ENCODE assay signal across 20 mouse cellular contexts in genomic region chr8:108086913-108087312, GRCm38 (mm10).
DNase-seq lines count a peak whose midpoint lies in the region; ATAC-seq and TF ChIP-seq lines count a peak whose summit lies in the region.
"Had no signal": no experiment of that assay in that cellular context is flagged by ENCODE, and none has a peak within 500 bp of the region (broad histone marks: within the 10 kb centered on the region; RNA-seq: fewer than 3 reads in every experiment).

No protein-coding gene starts in this region.

- H3K27me3 ChIP-seq in kidney, postnatal 0 days (ENCODE audit: insufficient read depth, low read length) = no peaks in the 10 kb centered on the region
- peaks cover 7% of the 10 kb centered on the region; the same call in 1 of the 2 replicates for H3K27me3 ChIP-seq in kidney, embryonic 15.5 days

- no peaks in the 10 kb centered on the region for H3K4me1 ChIP-seq in kidney, postnatal 0 days (replicated peaks; ENCODE audit: insufficient read depth, low read length)
- no peaks in the 10 kb centered on the region for H3K4me1 ChIP-seq in kidney, embryonic 15.5 days
- H3K4me1 ChIP-seq: heart, embryonic 10.5 days; limb, embryonic 10.5 days had no signal

- H3K9me3 ChIP-seq in kidney, postnatal 0 days (replicated peaks; ENCODE audit: low read length) = no peaks in the 10 kb centered on the region
- no peaks in the 10 kb centered on the region for H3K9me3 ChIP-seq in kidney, embryonic 15.5 days (replicated peaks)
- H3K9me3 ChIP-seq: forebrain, embryonic 10.5 days; heart, embryonic 10.5 days; limb, embryonic 10.5 days had no signal

- H3K4me3 ChIP-seq in kidney, postnatal 0 days (replicated peaks; ENCODE audit: low read depth, low read length) = no peak overlapping the region
- H3K4me3 ChIP-seq in kidney, embryonic 15.5 days (replicated peaks) = no peak overlapping the region
- H3K4me3 ChIP-seq: forebrain, embryonic 10.5 days; heart, embryonic 10.5 days; limb, embryonic 10.5 days had no signal

- H3K36me3 ChIP-seq in kidney, postnatal 0 days (ENCODE audit: insufficient read depth, low read length) = no peaks in the 10 kb centered on the region
- H3K36me3 ChIP-seq in kidney, embryonic 15.5 days = no peaks in the 10 kb centered on the region
- H3K36me3 ChIP-seq: forebrain, embryonic 10.5 days; heart, embryonic 10.5 days; limb, embryonic 10.5 days had no signal

- ATAC-seq in kidney, postnatal 0 days (replicated peaks; ENCODE audit: low FRiP score, low read depth) = no peak
- no peak for ATAC-seq in kidney, embryonic 15.5 days (replicated peaks; ENCODE audit: low FRiP score)
- ATAC-seq: hindbrain, embryonic 16.5 days; intestine, embryonic 16.5 days; midbrain, embryonic 16.5 days had no signal

- H3K4me2 ChIP-seq in kidney, postnatal 0 days (ENCODE audit: low read length) = no peak overlapping the region
- no peak overlapping the region for H3K4me2 ChIP-seq in kidney, embryonic 15.5 days

- peak; percentile 51 to 67 for DNase-seq in adrenal gland, adult (ENCODE audit: inconsistent age in 2 of 2, low spot score in 1 of 2)
- DNase-seq in adrenal gland, adult 18-20 months (ENCODE audit: low spot score in 2 of 2) = no peak
- DNase-seq in kidney, postnatal 0 days (ENCODE audit: low spot score) = no peak
- peak; percentile 3 for DNase-seq in lung, postnatal 36 days
- DNase-seq in lung, postnatal 4 days = no peak
- no peak for DNase-seq in brain, embryonic 14.5 days (ENCODE audit: low read depth)
- DNase-seq in testis, postnatal 10 days (ENCODE audit: low spot score) = no peak
- DNase-seq: cerebellum, adult 18-20 months; cerebellum, postnatal 14 days; kidney, postnatal 4 days; layer of hippocampus, adult 9-11 months; liver had no signal

- TF ChIP-seq POLR2A in brain, embryonic 14.5 days (IDR thresholded peaks at IDR 0.05; ENCODE audit: borderline replicate concordance, extremely low read depth, insufficient read depth, insufficient read length, poor library complexity, severe bottlenecking) = no peak

- 68% methylated on average over 4 of the region's 4 CpGs for WGBS in kidney, postnatal 0 days
- WGBS in kidney, embryonic 15.5 days = 70% methylated on average over 4 of the region's 4 CpGs

- no peak overlapping the region for H3K27ac ChIP-seq in kidney, postnatal 0 days
- no peak overlapping the region for H3K27ac ChIP-seq in kidney, embryonic 15.5 days
- H3K27ac ChIP-seq: forebrain, embryonic 10.5 days; heart, embryonic 10.5 days; limb, embryonic 10.5 days; macrophage had no signal

- peak; percentile 31; the same call in 1 of the 2 replicates for TF ChIP-seq CTCF in kidney, postnatal 0 days (IDR thresholded peaks at IDR 0.05; ENCODE audit: low read depth)
- 0 out of 2 replicates have a peak, but pooled peaks have one; percentile 4 for TF ChIP-seq CTCF in brain, embryonic 14.5 days (IDR thresholded peaks at IDR 0.05; ENCODE audit: borderline replicate concordance, extremely low read depth, insufficient read depth, insufficient read length)

- H3K9ac ChIP-seq in kidney, postnatal 0 days (ENCODE audit: low read depth, low read length) = no peak overlapping the region
- H3K9ac ChIP-seq in kidney, embryonic 15.5 days = no peak overlapping the region

Comparison
In these comparisons a context has a peak if more than half of its experiments do, and no peak if none do; other contexts are left out.
1. DNase-seq: peak in adrenal gland, adult (2 of 2) and lung, postnatal 36 days (single experiment); none in adrenal gland, adult 18-20 months (0 of 2), kidney, postnatal 0 days (single experiment), lung, postnatal 4 days (0 of 2), brain, embryonic 14.5 days (single experiment) and testis, postnatal 10 days (single experiment).